Mouse (Mus musculus): ENCODE results near the gene Sipa1l2. TPM values are rescaled to one million over a fixed set of nuclear protein-coding genes. Genes with fewer than 3 reads are reported as not detected.

Gene Sipa1l2
- total RNA-seq (2018; cell fraction: chromatin; rRNA removed) = 100 to 1,000 TPM in 6 of 26 experiments, 10 to 100 TPM in 20; 35.9 to 288 (median 61.1) TPM
- 10 to 100 TPM in 16 of 26 experiments, 1 to 10 TPM in 10; 7.6 to 27.7 (median 12.0) TPM for total RNA-seq (2018; cell fraction: cytosol; rRNA removed)
- total RNA-seq (2018; cell fraction: nucleus; rRNA removed) = 100 to 1,000 TPM in 1 of 26 experiments, 10 to 100 TPM in 25; 16.0 to 103 (median 36.0) TPM
- polyA plus RNA-seq (2018) = 7.2 to 21.6 TPM (median 7.7 TPM) in 3 replicates

- Histone ChIP-seq H3K4me3 (ENCODE audit: inconsistent target) (peak within 1 kb of the TSS; percentile 83), H3K36me3 (ENCODE audit: inconsistent target) (no peaks in the 10 kb centered on the region), H3K79me2 (ENCODE audit: inconsistent target) (peaks cover 35% of the 10 kb centered on the region), H3K27ac (peak within 1 kb of the TSS; percentile 57)
- WGBS (ENCODE audit: missing documents) = under 1% methylated on average over 103 of the region's 129 CpGs
Measured at GRCm38 (mm10) chr8:125569533-125570365, at the start of gene Sipa1l2. Sipa1l2 (minus strand) TSS chr8:125569808.

GRCm38 (mm10) chr8:125618543-125619335 is 49.1 kb upstream of the Sipa1l2 start:
- Histone ChIP-seq H3K27ac (peak overlapping the region; percentile 29; the same call in 1 of the 2 replicates), H3K4me3 (ENCODE audit: inconsistent target) (no peak overlapping the region), H3K79me2 (ENCODE audit: inconsistent target) (no peaks in the 10 kb centered on the region), H3K36me3 (ENCODE audit: inconsistent target) (no peaks in the 10 kb centered on the region)
- 83% methylated on average over 12 of the region's 16 CpGs for WGBS (ENCODE audit: missing documents)

DNA sequence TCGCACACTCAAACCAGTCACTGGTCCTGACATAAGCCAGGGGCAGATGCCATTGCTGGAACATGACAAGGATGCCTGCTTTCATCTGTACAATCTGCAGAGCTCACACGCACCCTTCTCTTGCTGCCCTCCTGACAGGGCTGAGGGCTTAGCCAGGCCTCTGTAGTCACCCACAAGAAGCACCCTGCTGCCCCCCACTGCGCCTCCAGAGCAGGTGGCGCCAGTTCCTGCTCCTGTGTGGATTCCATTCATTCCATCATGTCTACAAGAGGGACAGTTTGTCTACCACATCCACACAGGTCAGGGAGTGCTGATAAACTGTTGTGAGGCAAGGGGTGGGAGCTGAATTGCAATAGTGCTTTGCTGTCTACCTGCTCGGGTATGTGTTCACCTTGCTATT is 47.3 kb upstream of the Sipa1l2 start:
- Histone ChIP-seq H3K27ac (no peak overlapping the region), H3K79me2 (ENCODE audit: inconsistent target) (no peaks in the 10 kb centered on the region), H3K36me3 (ENCODE audit: inconsistent target) (no peaks in the 10 kb centered on the region), H3K4me3 (ENCODE audit: inconsistent target) (no peak overlapping the region)
- 89% methylated on average over 5 of the region's 5 CpGs for WGBS (ENCODE audit: missing documents)

GRCm38 (mm10) chr8:125616039-125616438 is 46.4 kb upstream of the Sipa1l2 start:
- WGBS (ENCODE audit: missing documents) = 98% methylated on average over 3 of the region's 3 CpGs

GRCm38 (mm10) chr8:125613552-125613951 is 43.9 kb upstream of the Sipa1l2 start:
- WGBS (ENCODE audit: missing documents) = 100% methylated on average over 2 of the region's 2 CpGs
- no peaks in the 10 kb centered on the region for H3K79me2 ChIP-seq (ENCODE audit: inconsistent target)
- H3K27ac ChIP-seq = no peak overlapping the region
- H3K36me3 ChIP-seq (ENCODE audit: inconsistent target) = no peaks in the 10 kb centered on the region
- no peak overlapping the region for H3K4me3 ChIP-seq (ENCODE audit: inconsistent target)

More at GRCm38 (mm10) chr8:125616039-125616438, 46.4 kb upstream of the Sipa1l2 start:
- Histone ChIP-seq H3K79me2 (ENCODE audit: inconsistent target) (no peaks in the 10 kb centered on the region), H3K4me3 (ENCODE audit: inconsistent target) (no peak overlapping the region), H3K27ac (no peak overlapping the region), H3K36me3 (ENCODE audit: inconsistent target) (no peaks in the 10 kb centered on the region)

- H3K4me3 ChIP-seq (ENCODE audit: inconsistent target) = no peak overlapping the region
- H3K27ac ChIP-seq = no peak overlapping the region
- no peaks in the 10 kb centered on the region for H3K79me2 ChIP-seq (ENCODE audit: inconsistent target)
- 90% methylated on average over 21 of the region's 21 CpGs for WGBS (ENCODE audit: missing documents)
- H3K36me3 ChIP-seq (ENCODE audit: inconsistent target) = no peaks in the 10 kb centered on the region
Measured at GRCm38 (mm10) chr8:125611799-125612560, 42.4 kb upstream of the Sipa1l2 start.

GRCm38 (mm10) chr8:125611024-125611798 is 41.6 kb upstream of the Sipa1l2 start:
- Histone ChIP-seq H3K4me3 (ENCODE audit: inconsistent target) (no peak overlapping the region), H3K36me3 (ENCODE audit: inconsistent target) (no peaks in the 10 kb centered on the region), H3K79me2 (ENCODE audit: inconsistent target) (no peaks in the 10 kb centered on the region), H3K27ac (no peak overlapping the region)
- WGBS (ENCODE audit: missing documents) = 91% methylated on average over 9 of the region's 10 CpGs

DNA sequence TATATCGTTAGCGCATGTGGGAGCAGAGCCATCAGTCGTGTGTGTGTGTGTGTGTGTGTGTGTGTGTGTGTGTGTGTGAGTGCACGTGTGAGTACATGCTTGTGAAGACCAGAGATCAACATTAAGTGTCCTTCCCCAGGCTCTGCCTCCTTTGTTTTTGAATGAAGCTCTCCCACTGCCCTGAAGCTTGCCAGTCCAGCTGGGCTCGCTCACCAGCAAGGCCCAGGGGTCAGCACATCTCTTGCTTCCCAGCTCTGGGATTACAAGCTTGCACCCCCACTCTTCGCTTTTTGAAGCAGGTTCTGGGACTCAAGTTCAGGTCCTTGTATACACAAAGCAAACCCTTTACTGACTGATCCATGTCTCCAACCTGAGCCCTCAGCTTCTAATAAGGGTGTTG is 40.1 kb upstream of the Sipa1l2 start:
- Histone ChIP-seq H3K4me3 (ENCODE audit: inconsistent target) (no peak overlapping the region), H3K27ac (no peak overlapping the region), H3K36me3 (ENCODE audit: inconsistent target) (no peaks in the 10 kb centered on the region), H3K79me2 (ENCODE audit: inconsistent target) (no peaks in the 10 kb centered on the region)
- 95% methylated on average over 6 of the region's 6 CpGs for WGBS (ENCODE audit: missing documents)

- WGBS (ENCODE audit: missing documents) = 97% methylated on average over 4 of the region's 4 CpGs
Measured at GRCm38 (mm10) chr8:125607714-125608223, 38.2 kb upstream of the Sipa1l2 start.

GRCm38 (mm10) chr8:125606937-125607336 is 37.3 kb upstream of the Sipa1l2 start:
- H3K4me3 ChIP-seq (ENCODE audit: inconsistent target) = no peak overlapping the region
- 69% methylated on average over 3 of the region's 3 CpGs for WGBS (ENCODE audit: missing documents)
- H3K36me3 ChIP-seq (ENCODE audit: inconsistent target) = no peaks in the 10 kb centered on the region
- no peak overlapping the region for H3K27ac ChIP-seq
- no peaks in the 10 kb centered on the region for H3K79me2 ChIP-seq (ENCODE audit: inconsistent target)

More at GRCm38 (mm10) chr8:125607714-125608223, 38.2 kb upstream of the Sipa1l2 start:
- Histone ChIP-seq H3K4me3 (ENCODE audit: inconsistent target) (no peak overlapping the region), H3K36me3 (ENCODE audit: inconsistent target) (no peaks in the 10 kb centered on the region), H3K79me2 (ENCODE audit: inconsistent target) (no peaks in the 10 kb centered on the region), H3K27ac (no peak overlapping the region)

DNA sequence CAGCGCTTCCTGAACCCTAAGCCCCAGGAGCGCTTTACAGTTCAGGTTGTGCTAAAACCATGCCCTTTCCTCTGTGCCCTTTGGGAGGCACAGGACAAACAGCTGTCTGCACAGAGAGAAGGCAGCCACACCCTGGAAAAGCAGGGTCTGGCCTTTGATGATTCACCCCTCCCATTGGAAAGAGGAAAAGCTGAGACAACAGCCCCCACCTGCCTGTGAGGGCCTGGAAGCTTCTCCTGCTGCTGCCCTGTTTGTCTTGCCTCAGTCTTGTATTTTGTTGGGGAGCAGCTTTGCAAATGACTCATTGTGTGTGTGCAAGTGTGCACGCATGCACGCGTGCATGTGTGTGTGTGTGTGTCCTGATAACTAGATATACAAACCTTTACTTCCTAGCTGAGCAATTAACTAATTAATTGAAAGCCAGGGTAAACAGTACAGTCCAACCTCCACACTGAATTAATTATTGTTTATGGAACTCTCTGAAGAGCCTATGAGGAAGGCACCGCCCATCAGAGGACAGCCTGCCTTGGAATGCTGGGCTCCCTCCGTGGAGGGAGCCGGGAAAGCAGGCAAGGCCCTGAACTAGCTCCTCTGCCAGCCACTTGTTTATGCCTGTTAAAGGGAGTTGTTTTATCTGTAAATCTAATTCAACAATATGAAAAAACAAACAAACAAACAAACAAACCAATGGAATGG is 35.4 kb upstream of the Sipa1l2 start:
- Histone ChIP-seq H3K36me3 (ENCODE audit: inconsistent target) (no peaks in the 10 kb centered on the region), H3K79me2 (ENCODE audit: inconsistent target) (no peaks in the 10 kb centered on the region), H3K27ac (no peak overlapping the region), H3K4me3 (ENCODE audit: inconsistent target) (no peak overlapping the region)
- 96% methylated on average over 8 of the region's 8 CpGs for WGBS (ENCODE audit: missing documents)

DNA sequence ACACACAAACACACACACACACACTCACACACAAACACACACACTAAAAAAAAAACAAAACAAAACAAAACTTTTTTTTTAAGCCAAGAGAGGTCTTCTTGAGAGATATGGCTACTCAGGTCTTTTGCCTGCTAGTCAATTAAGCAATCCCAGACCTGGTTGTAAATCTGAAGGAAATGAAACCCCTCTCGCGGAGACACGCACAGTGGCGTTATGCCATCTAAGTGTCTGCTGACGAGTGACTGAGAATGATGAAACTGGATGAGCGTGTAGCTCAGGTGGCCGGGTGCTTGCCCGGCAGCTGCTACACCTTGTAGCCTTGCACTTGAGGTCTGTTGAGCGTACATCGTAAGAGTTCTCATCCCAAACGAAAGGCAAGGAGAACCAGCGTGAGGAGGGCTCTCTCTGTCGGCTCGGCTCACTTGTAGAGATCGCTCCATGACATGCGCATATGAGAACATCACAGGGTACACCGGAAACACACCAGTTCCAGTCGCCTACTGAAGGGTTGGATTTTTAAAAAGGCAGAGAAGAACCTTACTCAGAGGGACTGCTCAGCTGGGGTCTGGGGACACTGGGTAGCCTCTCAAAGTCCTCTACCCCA is 34.7 kb upstream of the Sipa1l2 start:
- Histone ChIP-seq H3K36me3 (ENCODE audit: inconsistent target) (no peaks in the 10 kb centered on the region), H3K79me2 (ENCODE audit: inconsistent target) (no peaks in the 10 kb centered on the region), H3K4me3 (ENCODE audit: inconsistent target) (no peak overlapping the region), H3K27ac (no peak overlapping the region)
- 78% methylated on average over 18 of the region's 18 CpGs for WGBS (ENCODE audit: missing documents)
